Mouse (Mus musculus): ENCODE data around the gene Zfc3h1.
A peak's percentile ranks its signal among the peaks of the same experiment; 100 is the strongest.

Gene Zfc3h1

GRCm38 (mm10) chr10:115384221-115385017 is at the start of gene Zfc3h1, which contains the start of gene Thap2:
TSS of gene Zfc3h1 (plus strand) at chr10:115384959.
TSS of gene Thap2 (minus strand) at chr10:115384443.
- peak; percentile 97 for DNase-seq (ENCODE audit: extremely low spot score)

GRCm38 (mm10) chr10:115336901-115337300 is 47.9 kb upstream of the Zfc3h1 start:
- no peak for DNase-seq (ENCODE audit: extremely low spot score)

- no peak for DNase-seq (ENCODE audit: extremely low spot score)
Measured at GRCm38 (mm10) chr10:115339820-115340328, 44.9 kb upstream of the Zfc3h1 start.

GRCm38 (mm10) chr10:115342771-115343425 is 41.9 kb upstream of the Zfc3h1 start:
- DNase-seq (ENCODE audit: extremely low spot score), result no peak

- no peak for DNase-seq (ENCODE audit: extremely low spot score)
Measured at GRCm38 (mm10) chr10:115346444-115346843, 38.3 kb upstream of the Zfc3h1 start.

- DNase-seq (ENCODE audit: extremely low spot score), result no peak
Measured at GRCm38 (mm10) chr10:115348131-115348530, 36.6 kb upstream of the Zfc3h1 start.

- DNase-seq (ENCODE audit: extremely low spot score), result no peak
Measured at GRCm38 (mm10) chr10:115349029-115349428, 35.7 kb upstream of the Zfc3h1 start.

- DNase-seq (ENCODE audit: extremely low spot score), result no peak
Measured at GRCm38 (mm10) chr10:115349509-115349908, 35.2 kb upstream of the Zfc3h1 start.

- no peak for DNase-seq (ENCODE audit: extremely low spot score)
Measured at GRCm38 (mm10) chr10:115350810-115351397, 33.9 kb upstream of the Zfc3h1 start.

- DNase-seq (ENCODE audit: extremely low spot score), result no peak
Measured at GRCm38 (mm10) chr10:115354553-115354952, 30.2 kb upstream of the Zfc3h1 start.

- DNase-seq (ENCODE audit: extremely low spot score), result no peak
Measured at GRCm38 (mm10) chr10:115355016-115355415, 29.7 kb upstream of the Zfc3h1 start.

- DNase-seq (ENCODE audit: extremely low spot score), result no peak
Measured at GRCm38 (mm10) chr10:115356106-115356505, 28.7 kb upstream of the Zfc3h1 start.

GRCm38 (mm10) chr10:115358216-115358919 is 26.4 kb upstream of the Zfc3h1 start:
- DNase-seq (ENCODE audit: extremely low spot score), result no peak

GRCm38 (mm10) chr10:115359066-115359465 is 25.7 kb upstream of the Zfc3h1 start:
- DNase-seq (ENCODE audit: extremely low spot score), result no peak

GRCm38 (mm10) chr10:115361840-115362622 is 22.7 kb upstream of the Zfc3h1 start, which contains the start of gene Tmem19:
TSS of gene Tmem19 (minus strand) at chr10:115362501.
- peak; percentile 94 for DNase-seq (ENCODE audit: extremely low spot score)

GRCm38 (mm10) chr10:115362623-115362964 is 22.2 kb upstream of the Zfc3h1 start:
- DNase-seq (ENCODE audit: extremely low spot score), result no peak

- no peak for DNase-seq (ENCODE audit: extremely low spot score)
Measured at GRCm38 (mm10) chr10:115363151-115363550, 21.6 kb upstream of the Zfc3h1 start.

GRCm38 (mm10) chr10:115381506-115382084 is 3.2 kb upstream of the Zfc3h1 start:
- DNase-seq (ENCODE audit: extremely low spot score), result no peak

GRCm38 (mm10) chr10:115382846-115383643 is 1.7 kb upstream of the Zfc3h1 start:
- peak; percentile 10 for DNase-seq (ENCODE audit: extremely low spot score)

All from embryo, embryonic 9.5 days (tissue).